Mouse (Mus musculus) heart, embryonic 13.5 days (tissue): ENCODE results near the gene Cntln. TPM values are rescaled to one million over a fixed set of nuclear protein-coding genes. Genes with fewer than 3 reads are reported as not detected.

Source experiments
- ATAC-seq: fragments of 200-750 bp; cut with Nextera tagmentation; 2 replicates; pipeline ENCODE4 v1.8.0; 2017; ENCODE audit warnings: moderate TSS enrichment; ENCODE audit not compliant: insufficient number of reproducible peaks, low FRiP score, low TSS enrichment; ENCODE audit errors: extremely low read depth
- H3K27ac ChIP-seq: fragments of 300-500 bp; sonication (generic); replicated peaks from 2 replicates; pipeline ENCODE4 v1.5.1; 2015; ENCODE audit warnings: moderate library complexity, mild to moderate bottlenecking, inconsistent platforms
- H3K27me3 ChIP-seq: fragments of 300-500 bp; sonication (generic); replicated peaks from 2 replicates; pipeline ENCODE4 v1.6.1; 2015; ENCODE audit warnings: mild to moderate bottlenecking, inconsistent platforms
- H3K36me3 ChIP-seq: fragments of 300-500 bp; sonication (generic); 2 replicates; pipeline ENCODE4 v1.6.1; 2015; ENCODE audit warnings: mild to moderate bottlenecking, inconsistent platforms
- H3K4me1 ChIP-seq: fragments of 300-500 bp; sonication (generic); 2 replicates; pipeline ENCODE4 v1.6.1; 2015; ENCODE audit warnings: inconsistent platforms
- H3K4me2 ChIP-seq: fragments of 300-500 bp; sonication (generic); 2 replicates; pipeline ENCODE4 v1.6.1; 2015; ENCODE audit warnings: inconsistent platforms, mild to moderate bottlenecking, moderate library complexity
- H3K4me3 ChIP-seq: fragments of 300-500 bp; sonication (generic); 2 replicates; pipeline ENCODE4 v1.5.1; 2015; ENCODE audit warnings: moderate library complexity, mild to moderate bottlenecking, inconsistent platforms
- H3K9ac ChIP-seq: fragments of 300-500 bp; sonication (generic); 2 replicates; pipeline ENCODE4 v1.6.1; 2015; ENCODE audit warnings: inconsistent platforms, mild to moderate bottlenecking, moderate library complexity
- H3K9me3 ChIP-seq: fragments of 300-500 bp; sonication (generic); 2 replicates; pipeline ENCODE4 v1.6.1; 2016; ENCODE audit warnings: inconsistent platforms
- WGBS: fragments of 180-500 bp; shearing (Covaris S2); methylation state at CpG from one replicate; pipeline ENCODE4 v1.1.7; 2015; ENCODE audit warnings: mixed read lengths; 5-methylcytosine and 5-hydroxymethylcytosine counted together
- polyA plus RNA-seq: library from polyadenylated mRNA; unstranded; fragments of >200 nt; fragmentation: Nextera tagmentation; extraction: Ambion mirVana; gene quantifications from 2 replicates; pipeline ENCODE4 v1.2.1, GENCODE M21; 2015

The Cntln gene
- 5.4 and 5.7 TPM in 2 replicates for polyA plus RNA-seq

- peak within 1 kb of the TSS; percentile 78 for H3K4me3 ChIP-seq
- H3K27ac ChIP-seq, result peak within 1 kb of the TSS; percentile 93
- H3K9ac ChIP-seq, result peak within 1 kb of the TSS; percentile 94
- H3K9me3 ChIP-seq, result peaks cover 4% of the 10 kb centered on the region; the same call in 1 of the 2 replicates
- peak; percentile 85 for ATAC-seq
- H3K36me3 ChIP-seq, result peaks cover 4% of the 10 kb centered on the region; the same call in 1 of the 2 replicates
- peaks cover 8% of the 10 kb centered on the region for H3K4me1 ChIP-seq
- peak within 1 kb of the TSS; percentile 77 for H3K4me2 ChIP-seq
- H3K27me3 ChIP-seq, result no peaks in the 10 kb centered on the region
- WGBS, result under 1% methylated on average over 50 of the region's 50 CpGs
Observed at GRCm38 (mm10) chr4:84884111-84884538, at the start of gene Cntln. Gene Cntln (plus strand): TSS chr4:84884309.

GRCm38 (mm10) chr4:84836979-84837378, 47.1 kb upstream of the Cntln start:
- Histone ChIP-seq H3K36me3 (no peaks in the 10 kb centered on the region), H3K27me3 (no peaks in the 10 kb centered on the region), H3K9me3 (no peaks in the 10 kb centered on the region)

GRCm38 (mm10) chr4:84838545-84838944, 45.6 kb upstream of the Cntln start:
- no peak for ATAC-seq
- H3K9ac ChIP-seq, result no peak overlapping the region
- H3K9me3 ChIP-seq, result no peaks in the 10 kb centered on the region
- no peak overlapping the region for H3K4me2 ChIP-seq
- no peaks in the 10 kb centered on the region for H3K27me3 ChIP-seq
- no peak overlapping the region for H3K27ac ChIP-seq
- H3K4me1 ChIP-seq, result no peaks in the 10 kb centered on the region
- WGBS, result 74% methylated on average over 3 of the region's 3 CpGs
- no peak overlapping the region for H3K4me3 ChIP-seq
- no peaks in the 10 kb centered on the region for H3K36me3 ChIP-seq

More at GRCm38 (mm10) chr4:84836979-84837378, 47.1 kb upstream of the Cntln start:
- no peak overlapping the region for H3K9ac ChIP-seq
- no peak for ATAC-seq
- 38% methylated on average over 5 of the region's 5 CpGs for WGBS
- no peaks in the 10 kb centered on the region for H3K4me1 ChIP-seq
- H3K27ac ChIP-seq, result no peak overlapping the region
- H3K4me3 ChIP-seq, result no peak overlapping the region
- H3K4me2 ChIP-seq, result no peak overlapping the region

GRCm38 (mm10) chr4:84839466-84839865, 44.6 kb upstream of the Cntln start:
- Histone ChIP-seq H3K36me3 (no peaks in the 10 kb centered on the region), H3K4me1 (no peaks in the 10 kb centered on the region), H3K27me3 (no peaks in the 10 kb centered on the region), H3K4me2 (no peak overlapping the region), H3K4me3 (no peak overlapping the region), H3K9me3 (no peaks in the 10 kb centered on the region), H3K27ac (no peak overlapping the region), H3K9ac (no peak overlapping the region)
- ATAC-seq, result no peak
- WGBS, result 79% methylated on average over 2 of the region's 2 CpGs

GRCm38 (mm10) chr4:84857588-84857987, 26.5 kb upstream of the Cntln start:
- 72% methylated on average over 2 of the region's 2 CpGs for WGBS
- no peak overlapping the region for H3K4me3 ChIP-seq
- no peak for ATAC-seq
- H3K9ac ChIP-seq, result no peak overlapping the region
- no peaks in the 10 kb centered on the region for H3K4me1 ChIP-seq
- H3K4me2 ChIP-seq, result no peak overlapping the region
- H3K27me3 ChIP-seq, result no peaks in the 10 kb centered on the region
- H3K36me3 ChIP-seq, result no peaks in the 10 kb centered on the region
- H3K9me3 ChIP-seq, result no peaks in the 10 kb centered on the region
- no peak overlapping the region for H3K27ac ChIP-seq

- no peak overlapping the region for H3K9ac ChIP-seq
- WGBS, result 41% methylated on average over 3 of the region's 3 CpGs
- H3K4me2 ChIP-seq, result no peak overlapping the region
- H3K4me1 ChIP-seq, result no peaks in the 10 kb centered on the region
- no peak overlapping the region for H3K4me3 ChIP-seq
- H3K9me3 ChIP-seq, result 0 out of 2 replicates have a peak, but pooled peaks cover 3% of the 10 kb centered on the region
- H3K27me3 ChIP-seq, result no peaks in the 10 kb centered on the region
- no peak for ATAC-seq
- H3K27ac ChIP-seq, result no peak overlapping the region
- no peaks in the 10 kb centered on the region for H3K36me3 ChIP-seq
Observed at GRCm38 (mm10) chr4:84876347-84876746, 7.8 kb upstream of the Cntln start.

- Histone ChIP-seq H3K9ac (peak overlapping the region; percentile 94), H3K27me3 (no peaks in the 10 kb centered on the region), H3K4me3 (peak overlapping the region; percentile 78), H3K4me1 (peaks cover 8% of the 10 kb centered on the region), H3K36me3 (no peaks in the 10 kb centered on the region), H3K27ac (peak overlapping the region; percentile 93), H3K4me2 (peak overlapping the region; percentile 77), H3K9me3 (peaks cover 4% of the 10 kb centered on the region; the same call in 1 of the 2 replicates)
- ATAC-seq, result no peak
- WGBS, result 67% methylated on average over 12 of the region's 12 CpGs
Observed at GRCm38 (mm10) chr4:84883646-84884045, 463 bp upstream of the Cntln start.

- H3K9ac ChIP-seq, result peak overlapping the region; percentile 94
- ATAC-seq, result peak; percentile 70
- H3K27me3 ChIP-seq, result no peaks in the 10 kb centered on the region
- H3K4me2 ChIP-seq, result peak overlapping the region; percentile 77
- peaks cover 4% of the 10 kb centered on the region; the same call in 1 of the 2 replicates for H3K36me3 ChIP-seq
- WGBS, result 3% methylated on average over 58 of the region's 60 CpGs
- H3K4me1 ChIP-seq, result peaks cover 8% of the 10 kb centered on the region
- H3K27ac ChIP-seq, result peak overlapping the region; percentile 93
- peaks cover 4% of the 10 kb centered on the region; the same call in 1 of the 2 replicates for H3K9me3 ChIP-seq
- peak overlapping the region; percentile 78 for H3K4me3 ChIP-seq
Observed at GRCm38 (mm10) chr4:84884539-84885270, 596 bp downstream of the Cntln start.

GRCm38 (mm10) chr4:84885271-84885540, 1.1 kb downstream of the Cntln start:
- H3K9ac ChIP-seq, result peak overlapping the region; percentile 94
- H3K4me1 ChIP-seq, result peaks cover 8% of the 10 kb centered on the region
- peak overlapping the region; percentile 77 for H3K4me2 ChIP-seq
- peak overlapping the region; percentile 78 for H3K4me3 ChIP-seq
- H3K27ac ChIP-seq, result no peak overlapping the region
- H3K9me3 ChIP-seq, result peaks cover 4% of the 10 kb centered on the region; the same call in 1 of the 2 replicates
- 51% methylated on average over 1 of the region's 1 CpGs for WGBS
- H3K27me3 ChIP-seq, result no peaks in the 10 kb centered on the region
- ATAC-seq, result no peak
- H3K36me3 ChIP-seq, result peaks cover 6% of the 10 kb centered on the region

GRCm38 (mm10) chr4:84918393-84918792, 34.3 kb downstream of the Cntln start:
- 77% methylated on average over 1 of the region's 1 CpGs for WGBS
- ATAC-seq, result no peak
- H3K9me3 ChIP-seq, result no peaks in the 10 kb centered on the region
- H3K27me3 ChIP-seq, result no peaks in the 10 kb centered on the region
- no peak overlapping the region for H3K9ac ChIP-seq
- no peak overlapping the region for H3K4me2 ChIP-seq
- no peak overlapping the region for H3K4me3 ChIP-seq
- no peak overlapping the region for H3K27ac ChIP-seq
- H3K4me1 ChIP-seq, result no peaks in the 10 kb centered on the region
- peaks cover 16% of the 10 kb centered on the region for H3K36me3 ChIP-seq

GRCm38 (mm10) chr4:84934342-84934929, 50.3 kb downstream of the Cntln start:
- peaks cover 7% of the 10 kb centered on the region; the same call in 1 of the 2 replicates for H3K36me3 ChIP-seq
- no peaks in the 10 kb centered on the region for H3K9me3 ChIP-seq
- no peak overlapping the region for H3K9ac ChIP-seq
- H3K4me1 ChIP-seq, result no peaks in the 10 kb centered on the region
- no peak overlapping the region for H3K27ac ChIP-seq
- 66% methylated on average over 6 of the region's 6 CpGs for WGBS
- ATAC-seq, result no peak
- H3K4me2 ChIP-seq, result no peak overlapping the region
- H3K27me3 ChIP-seq, result no peaks in the 10 kb centered on the region
- no peak overlapping the region for H3K4me3 ChIP-seq
